Mouse (Mus musculus): ENCODE results near the gene Mplkip. TPM values are rescaled to one million over a fixed set of nuclear protein-coding genes. Genes with fewer than 3 reads are reported as not detected.

Mplkip gene
- polyA plus RNA-seq, 1 experiment from 2014 or later, result 61.6 TPM

DNA sequence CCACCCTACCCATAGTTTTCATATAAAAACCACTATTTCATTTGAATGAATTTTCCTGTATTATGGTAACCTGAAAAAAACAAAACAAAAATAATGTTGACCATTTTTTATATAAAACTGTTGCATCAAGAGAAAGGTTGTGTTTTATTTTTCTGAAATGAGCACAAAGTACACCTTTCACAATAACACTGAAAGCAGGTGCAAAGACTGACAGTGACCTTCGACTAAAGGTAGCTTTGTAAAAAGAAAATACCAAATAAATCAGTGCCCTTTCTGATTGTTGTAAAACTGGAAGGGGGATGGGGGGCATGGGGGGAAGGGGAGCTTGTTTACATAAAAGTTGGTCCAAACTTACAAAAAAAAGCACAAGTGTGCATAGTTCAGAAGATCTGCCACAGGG, 22.4 kb downstream of the Mplkip start:
- TF ChIP-seq CTCF (IDR thresholded peaks at IDR 0.05; ENCODE audit: low read depth), result no peak
- no peaks in the 10 kb centered on the region for H3K4me1 ChIP-seq (ENCODE audit: insufficient read depth)
- H3K4me2 ChIP-seq, result no peak overlapping the region
- no peak overlapping the region for H3K9ac ChIP-seq
- no peaks in the 10 kb centered on the region for H3K27me3 ChIP-seq (ENCODE audit: insufficient read depth, low read length)
- H3K27ac ChIP-seq (ENCODE audit: low read depth), result no peak overlapping the region
- peaks cover 42% of the 10 kb centered on the region for H3K36me3 ChIP-seq (ENCODE audit: insufficient read depth)
- ATAC-seq (ENCODE audit: insufficient read depth), result no peak
- 81% methylated on average over 1 of the region's 1 CpGs for WGBS
- no peak for DNase-seq
- no peak overlapping the region for H3K4me3 ChIP-seq (ENCODE audit: low read depth, low read length)
- no peaks in the 10 kb centered on the region for H3K9me3 ChIP-seq (ENCODE audit: low read depth, low read length)

DNA sequence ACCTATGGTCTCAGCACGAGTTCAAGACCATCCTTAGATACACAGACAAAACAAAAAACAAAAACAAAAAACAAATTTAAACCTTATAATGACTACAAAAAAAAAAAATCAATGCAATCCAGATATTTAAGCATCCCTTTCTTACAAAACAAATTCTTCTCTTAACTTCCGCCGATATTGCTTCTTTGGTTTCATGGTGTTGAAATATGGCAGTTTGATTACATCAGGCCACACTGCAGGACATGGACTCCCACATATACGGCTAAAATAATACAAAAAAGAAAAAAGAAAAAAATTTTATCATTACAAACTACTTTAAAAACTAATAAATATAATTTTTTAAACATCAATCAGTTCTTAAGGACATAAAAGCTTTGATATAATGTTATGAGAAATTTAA, 32.9 kb downstream of the Mplkip start:
- Histone ChIP-seq H3K9ac (no peak overlapping the region), H3K9me3 (ENCODE audit: low read depth, low read length) (no peaks in the 10 kb centered on the region), H3K27me3 (ENCODE audit: insufficient read depth, low read length) (no peaks in the 10 kb centered on the region), H3K4me2 (no peak overlapping the region), H3K27ac (ENCODE audit: low read depth) (no peak overlapping the region), H3K4me1 (ENCODE audit: insufficient read depth) (no peaks in the 10 kb centered on the region), H3K36me3 (ENCODE audit: insufficient read depth) (peaks cover 24% of the 10 kb centered on the region), H3K4me3 (ENCODE audit: low read depth, low read length) (no peak overlapping the region)
- no peak for DNase-seq
- no peak for TF ChIP-seq CTCF (IDR thresholded peaks at IDR 0.05; ENCODE audit: low read depth)
- 87% methylated on average over 4 of the region's 4 CpGs for WGBS
- ATAC-seq (ENCODE audit: insufficient read depth), result no peak

GRCm38 (mm10) chr13:17728798-17729197, 33.8 kb downstream of the Mplkip start:
- no peak for TF ChIP-seq CTCF (IDR thresholded peaks at IDR 0.05; ENCODE audit: low read depth)
- no peak for DNase-seq
- Histone ChIP-seq H3K9me3 (ENCODE audit: low read depth, low read length) (no peaks in the 10 kb centered on the region), H3K4me2 (no peak overlapping the region), H3K27me3 (ENCODE audit: insufficient read depth, low read length) (no peaks in the 10 kb centered on the region), H3K4me1 (ENCODE audit: insufficient read depth) (no peaks in the 10 kb centered on the region), H3K4me3 (ENCODE audit: low read depth, low read length) (no peak overlapping the region), H3K9ac (no peak overlapping the region), H3K36me3 (ENCODE audit: insufficient read depth) (peaks cover 21% of the 10 kb centered on the region), H3K27ac (ENCODE audit: low read depth) (no peak overlapping the region)
- ATAC-seq (ENCODE audit: insufficient read depth), result no peak
- WGBS, result 86% methylated on average over 3 of the region's 3 CpGs

MicroRNAs within 50 kb of the gene (microRNA counts, 519-probe panel; counts per million panel counts)
- microRNA mmu-miR-466i, result 30.5 counts per million

Small RNA genes lying within 50 kb of the gene (microRNA-seq; reads per million reads assigned to microRNA genes)
- gene Mir466i (ENCODE audit: borderline number of aligned reads), result not detected

Other genes with a start within 250 kb of the Mplkip start
- 3.0 and 3.4 TPM in 2 replicates for gene Sugct, start 361 bp downstream of the Mplkip start, polyA plus RNA-seq (2014; fragmentation: Nextera tagmentation; extraction: Ambion mirVana)
- 23.0 and 27.6 TPM in 2 replicates for gene Cdk13, start 109.9 kb downstream of the Mplkip start, polyA plus RNA-seq (2014; fragmentation: Nextera tagmentation; extraction: Ambion mirVana)
- gene Rala, start 249.0 kb downstream of the Mplkip start, polyA plus RNA-seq (2014; fragmentation: Nextera tagmentation; extraction: Ambion mirVana), result 107 and 109 TPM in 2 replicates

All from lung, embryonic 14.5 days (tissue).